Mouse (Mus musculus) heart, postnatal 0 days (tissue): ENCODE data around the gene Itsn2. TPM values are rescaled to one million over a fixed set of nuclear protein-coding genes. Genes with fewer than 3 reads are reported as not detected.

Source experiments
- ATAC-seq: fragments of 200-750 bp; cut with Nextera tagmentation; 2 replicates; pipeline ENCODE4 v1.8.0; 2017; ENCODE audit warnings: low read depth, moderate number of reproducible peaks, moderate library complexity; ENCODE audit not compliant: insufficient read depth
- DNase-seq: peaks from one replicate; pipeline ENCODE4 v3.0.0-alpha.2; 2016; ENCODE audit warnings: low spot score
- H3K27ac ChIP-seq: fragments of 300-500 bp; sonication (generic); 2 replicates; pipeline ENCODE4 v1.5.1; 2014; ENCODE audit warnings: low read depth, mild to moderate bottlenecking
- H3K27me3 ChIP-seq: fragments of 300-500 bp; sonication (generic); 2 replicates; pipeline ENCODE4 v1.6.1; 2014; ENCODE audit warnings: low read length, mixed read lengths; ENCODE audit not compliant: control insufficient read depth, insufficient read depth
- H3K36me3 ChIP-seq: fragments of 300-500 bp; sonication (generic); replicated peaks from 2 replicates; pipeline ENCODE4 v1.6.1; 2014; ENCODE audit warnings: low read length, mixed read lengths; ENCODE audit not compliant: control insufficient read depth, insufficient read depth
- H3K4me1 ChIP-seq: fragments of 300-500 bp; sonication (generic); 2 replicates; pipeline ENCODE4 v1.6.1; 2014; ENCODE audit warnings: antibody characterized with exemption; ENCODE audit not compliant: control insufficient read depth, insufficient read depth
- H3K4me2 ChIP-seq: fragments of 300-500 bp; sonication (generic); 2 replicates; pipeline ENCODE4 v1.6.1; 2014; ENCODE audit warnings: low read depth, mild to moderate bottlenecking, low read length, moderate library complexity
- H3K4me3 ChIP-seq: fragments of 300-500 bp; sonication (generic); 2 replicates; pipeline ENCODE4 v1.5.1; 2014; ENCODE audit warnings: low read depth, low read length
- H3K9ac ChIP-seq: fragments of 300-500 bp; sonication (generic); replicated peaks from 2 replicates; pipeline ENCODE4 v1.6.1; 2014; ENCODE audit warnings: low read depth, low read length, mixed read lengths
- H3K9me3 ChIP-seq: fragments of 300-500 bp; sonication (generic); replicated peaks from 2 replicates; pipeline ENCODE4 v1.6.1; 2016; ENCODE audit warnings: low read length; ENCODE audit not compliant: control insufficient read depth
- CTCF ChIP-seq: IDR thresholded peaks from 2 replicates; pipeline ENCODE4 v1.5.1; 2016; ENCODE audit warnings: antibody characterized with exemption, control low read depth, low read depth
- EP300 ChIP-seq: IDR thresholded peaks from 2 replicates; pipeline ENCODE4 v1.6.1; 2016; ENCODE audit warnings: antibody characterized with exemption, low read depth
- WGBS: fragments of 180-500 bp; shearing (Covaris S2); extraction: QIAGEN DNeasy Blood & Tissue Kit; methylation state at CpG from one replicate; pipeline ENCODE4 v1.1.7; 2014; 5-methylcytosine and 5-hydroxymethylcytosine counted together
- polyA plus RNA-seq: library from polyadenylated mRNA; unstranded; fragments of >200 nt; fragmentation: Nextera tagmentation; extraction: Ambion mirVana; gene quantifications from 2 replicates; pipeline ENCODE4 v1.2.1, GENCODE M21; 2015
- total RNA-seq: library from RNA; depleted of rRNA; stranded (reverse); fragments of >200 nt; gene quantifications from 2 replicates; pipeline ENCODE4 v1.2.3, GENCODE M21; 2014; ENCODE audit warnings: low replicate concordance

Itsn2 gene
- total and polyA plus RNA-seq, 2 experiments from 2014 or later: 22.7 to 39.7 TPM

DNA sequence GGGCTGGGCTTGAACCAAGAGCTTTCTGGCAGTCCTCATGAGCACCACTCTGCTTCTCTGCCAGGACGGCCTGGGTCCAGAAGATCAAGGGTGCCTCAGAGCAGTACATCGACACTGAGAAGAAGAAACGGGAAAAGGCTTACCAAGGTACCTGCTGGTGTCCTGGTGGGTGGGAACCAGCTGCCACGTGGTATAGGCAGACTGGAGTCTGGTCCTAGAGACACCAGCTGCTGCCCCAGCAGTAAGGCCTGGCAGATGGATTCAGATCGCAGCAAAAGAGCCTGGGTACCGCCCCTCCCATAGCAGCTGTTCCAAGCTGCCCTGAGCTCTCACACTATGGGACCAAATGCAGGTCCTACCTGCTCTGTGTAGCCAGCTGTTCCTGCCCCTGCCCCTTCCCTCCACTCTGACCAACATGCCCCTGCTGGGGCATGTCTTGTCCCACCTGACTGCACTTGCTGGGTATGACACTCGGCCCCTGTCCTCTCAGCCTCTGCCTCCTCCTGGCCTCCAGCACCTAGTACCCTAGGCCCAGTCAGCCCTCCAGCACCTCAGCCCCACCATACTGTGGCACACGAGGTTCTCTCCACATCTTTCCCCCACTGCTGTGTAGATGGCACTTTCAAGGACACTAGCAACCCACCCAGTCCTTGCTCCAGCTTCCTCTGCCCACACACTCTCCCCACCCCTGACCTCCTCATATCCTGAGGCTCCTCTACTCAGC, 116.6 kb downstream of the Itsn2 start:
- Histone ChIP-seq H3K27ac (no peak overlapping the region), H3K4me3 (no peak overlapping the region), H3K27me3 (no peaks in the 10 kb centered on the region), H3K9me3 (no peaks in the 10 kb centered on the region), H3K4me1 (peaks cover 3% of the 10 kb centered on the region; the same call in 1 of the 2 replicates), H3K4me2 (no peak overlapping the region), H3K9ac (no peak overlapping the region), H3K36me3 (peaks cover 72% of the 10 kb centered on the region)
- no peak for DNase-seq
- ATAC-seq: no peak
- TF ChIP-seq CTCF (no peak), EP300 (no peak)
- 71% methylated on average over 8 of the region's 8 CpGs for WGBS

GRCm38 (mm10) chr12:4709926-4710325, 117.5 kb downstream of the Itsn2 start:
- no peak overlapping the region for H3K4me3 ChIP-seq
- H3K9ac ChIP-seq: no peak overlapping the region
- peaks cover 72% of the 10 kb centered on the region for H3K36me3 ChIP-seq
- DNase-seq (no peak), ATAC-seq (no peak)
- TF ChIP-seq EP300 (no peak), CTCF (no peak)
- H3K4me1 ChIP-seq: peaks cover 10% of the 10 kb centered on the region; the same call in 1 of the 2 replicates
- H3K27ac ChIP-seq: no peak overlapping the region
- WGBS: 94% methylated on average over 7 of the region's 7 CpGs
- H3K9me3 ChIP-seq: no peaks in the 10 kb centered on the region
- no peaks in the 10 kb centered on the region for H3K27me3 ChIP-seq
- H3K4me2 ChIP-seq: no peak overlapping the region

DNA sequence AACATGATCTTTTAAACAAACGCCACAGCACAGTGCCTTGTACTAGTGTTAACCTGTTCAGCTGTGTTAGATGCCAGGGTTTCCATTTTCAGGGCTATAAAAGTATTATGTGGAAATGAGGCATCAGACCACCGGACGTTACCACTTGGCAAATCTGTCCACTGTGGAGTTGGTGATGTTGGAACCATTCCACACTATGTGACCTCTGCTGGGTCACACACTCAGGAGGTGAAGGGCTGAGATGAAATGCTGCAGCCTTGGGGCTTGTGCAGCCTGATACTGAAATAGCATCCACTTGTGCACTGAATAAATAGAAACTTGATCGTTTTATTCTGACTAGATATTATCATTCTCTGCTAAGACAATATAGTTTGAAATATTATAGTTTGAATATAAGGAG, 120.9 kb downstream of the Itsn2 start:
- H3K9ac ChIP-seq: no peak overlapping the region
- no peak overlapping the region for H3K27ac ChIP-seq
- H3K9me3 ChIP-seq: no peaks in the 10 kb centered on the region
- ATAC-seq (0 out of 2 replicates have a peak, but pooled peaks have one; percentile 47), DNase-seq (peak; percentile 8)
- peaks cover 48% of the 10 kb centered on the region for H3K36me3 ChIP-seq
- no peak for TF ChIP-seq EP300
- no peak for TF ChIP-seq CTCF
- no peak overlapping the region for H3K4me2 ChIP-seq
- H3K27me3 ChIP-seq: no peaks in the 10 kb centered on the region
- WGBS: 45% methylated on average over 4 of the region's 4 CpGs
- peaks cover 10% of the 10 kb centered on the region; the same call in 1 of the 2 replicates for H3K4me1 ChIP-seq
- no peak overlapping the region for H3K4me3 ChIP-seq

DNA sequence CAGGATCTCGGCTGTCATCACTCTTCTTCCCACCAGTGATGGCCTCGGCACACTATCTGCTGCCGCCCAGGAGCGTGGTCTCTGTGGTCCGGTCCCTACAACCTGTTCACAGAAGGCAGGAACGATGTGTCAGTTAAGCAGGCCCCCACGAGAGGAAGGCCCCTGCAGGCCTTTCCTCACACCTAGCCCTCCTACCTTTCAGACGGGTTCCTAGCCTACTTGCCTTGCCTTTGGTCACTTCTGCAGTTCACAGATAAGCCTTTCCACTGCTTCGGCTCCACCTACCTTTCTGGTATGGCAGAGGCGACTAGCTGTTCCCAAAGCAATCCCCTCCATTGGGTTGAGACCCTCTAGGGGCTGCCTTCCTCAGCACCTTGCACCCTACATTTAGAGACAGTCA, 123.2 kb downstream of the Itsn2 start:
- peaks cover 26% of the 10 kb centered on the region for H3K36me3 ChIP-seq
- TF ChIP-seq EP300: no peak
- TF ChIP-seq CTCF: no peak
- no peaks in the 10 kb centered on the region for H3K27me3 ChIP-seq
- H3K4me2 ChIP-seq: no peak overlapping the region
- peaks cover 10% of the 10 kb centered on the region; the same call in 1 of the 2 replicates for H3K4me1 ChIP-seq
- no peaks in the 10 kb centered on the region for H3K9me3 ChIP-seq
- H3K9ac ChIP-seq: no peak overlapping the region
- DNase-seq (no peak), ATAC-seq (no peak)
- 59% methylated on average over 10 of the region's 10 CpGs for WGBS
- no peak overlapping the region for H3K27ac ChIP-seq
- H3K4me3 ChIP-seq: no peak overlapping the region

- no peak overlapping the region for H3K4me3 ChIP-seq
- H3K9me3 ChIP-seq: no peaks in the 10 kb centered on the region
- peak overlapping the region; percentile 33; the same call in 1 of the 2 replicates for H3K4me2 ChIP-seq
- TF ChIP-seq CTCF: no peak
- TF ChIP-seq EP300: no peak
- H3K27me3 ChIP-seq: no peaks in the 10 kb centered on the region
- WGBS: 17% methylated on average over 7 of the region's 7 CpGs
- peaks cover 10% of the 10 kb centered on the region; the same call in 1 of the 2 replicates for H3K4me1 ChIP-seq
- no peak overlapping the region for H3K27ac ChIP-seq
- ATAC-seq: peak; percentile 58; the same call in 1 of the 2 replicates
- H3K36me3 ChIP-seq: peaks cover 11% of the 10 kb centered on the region
- DNase-seq: peak; percentile 27
- no peak overlapping the region for H3K9ac ChIP-seq
Measured at GRCm38 (mm10) chr12:4717417-4717816, 125.0 kb downstream of the Itsn2 start.
